Mouse (Mus musculus) limb, embryonic 14.5 days (tissue): ENCODE data around the gene Klhdc10. TPM values are rescaled to one million over a fixed set of nuclear protein-coding genes. Genes with fewer than 3 reads are reported as not detected.

Experiments
- ATAC-seq: fragments of 200-750 bp; cut with Nextera tagmentation; 2 replicates; pipeline ENCODE4 v1.8.0; 2017; ENCODE audit warnings: low read depth, moderate number of reproducible peaks, moderate TSS enrichment; ENCODE audit not compliant: low FRiP score
- DNase-seq: peaks from one replicate; pipeline ENCODE4 v3.0.0-alpha.2; 2015; ENCODE audit warnings: low spot score
- H3K27ac ChIP-seq: fragments of 300-500 bp; sonication (generic); replicated peaks from 2 replicates; pipeline ENCODE4 v1.5.1; 2014; ENCODE audit warnings: low read depth, mild to moderate bottlenecking, low read length, moderate library complexity, mixed read lengths
- H3K27me3 ChIP-seq: fragments of 300-500 bp; sonication (generic); 2 replicates; pipeline ENCODE4 v1.6.1; 2014; ENCODE audit warnings: low read length, mixed read lengths; ENCODE audit not compliant: control insufficient read depth, insufficient read depth
- H3K36me3 ChIP-seq: fragments of 300-500 bp; sonication (generic); 2 replicates; pipeline ENCODE4 v1.6.1; 2014; ENCODE audit warnings: mild to moderate bottlenecking, low read length, moderate library complexity, mixed read lengths; ENCODE audit not compliant: control insufficient read depth, insufficient read depth
- H3K4me1 ChIP-seq: fragments of 300-500 bp; sonication (generic); 2 replicates; pipeline ENCODE4 v1.6.1; 2014; ENCODE audit warnings: antibody characterized with exemption, low read length, mixed read lengths; ENCODE audit not compliant: control insufficient read depth, insufficient read depth
- H3K4me2 ChIP-seq: fragments of 300-500 bp; sonication (generic); replicated peaks from 2 replicates; pipeline ENCODE4 v1.6.1; 2014; ENCODE audit warnings: low read depth, mild to moderate bottlenecking, low read length, moderate library complexity; ENCODE audit not compliant: severe bottlenecking
- H3K4me3 ChIP-seq: fragments of 300-500 bp; sonication (generic); replicated peaks from 2 replicates; pipeline ENCODE4 v1.5.1; 2014; ENCODE audit warnings: low read length
- H3K9ac ChIP-seq: fragments of 300-500 bp; sonication (generic); 2 replicates; pipeline ENCODE4 v1.6.1; 2014; ENCODE audit warnings: mild to moderate bottlenecking, low read depth, low read length, moderate library complexity; ENCODE audit not compliant: severe bottlenecking
- H3K9me3 ChIP-seq: fragments of 300-500 bp; sonication (generic); 2 replicates; pipeline ENCODE4 v1.6.1; 2016; ENCODE audit warnings: low read length; ENCODE audit not compliant: control insufficient read depth
- POLR2A ChIP-seq: fragments of 200-500 bp; IDR thresholded peaks from 2 replicates; pipeline ENCODE4 v1.8.0; 2012; ENCODE audit warnings: inconsistent platforms, mild to moderate bottlenecking, moderate library complexity, borderline replicate concordance; ENCODE audit not compliant: insufficient read depth, insufficient read length; ENCODE audit errors: extremely low read depth
- WGBS: fragments of 180-500 bp; shearing (Covaris S2); extraction: QIAGEN DNeasy Blood & Tissue Kit; methylation state at CpG from one replicate; pipeline ENCODE4 v1.1.7; 2014; 5-methylcytosine and 5-hydroxymethylcytosine counted together
- polyA plus RNA-seq, 2 experiments: library from polyadenylated mRNA; depleted of rRNA in 1 of 2; stranded (reverse) in 1 of 2; unstranded in 1 of 2; fragments of >200 nt; fragmentation: Nextera tagmentation in 1 of 2; extraction: Ambion mirVana in 1 of 2; gene quantifications; 2 replicates each; pipeline versions ENCODE4 v1.2.1 to v1.2.3; 2012 to 2014

Gene Klhdc10
- polyA plus RNA-seq, 2 experiments = 39.3 to 106 TPM

- no peaks in the 10 kb centered on the region for H3K27me3 ChIP-seq
- no peak overlapping the region for H3K9ac ChIP-seq
- 88% methylated on average over 6 of the region's 6 CpGs for WGBS
- TF ChIP-seq POLR2A = no peak
- H3K4me3 ChIP-seq = no peak overlapping the region
- H3K4me2 ChIP-seq = no peak overlapping the region
- DNase-seq (no peak), ATAC-seq (no peak; the same call in 1 of the 2 replicates)
- H3K27ac ChIP-seq = peak overlapping the region; percentile 55; the same call in 1 of the 2 replicates
- peaks cover 10% of the 10 kb centered on the region; the same call in 1 of the 2 replicates for H3K4me1 ChIP-seq
- peaks cover 37% of the 10 kb centered on the region for H3K36me3 ChIP-seq
- no peaks in the 10 kb centered on the region for H3K9me3 ChIP-seq
Measured at GRCm38 (mm10) chr6:30477784-30478183, 76.1 kb downstream of the Klhdc10 start.

- H3K4me3 ChIP-seq = no peak overlapping the region
- no peak overlapping the region for H3K27ac ChIP-seq
- H3K36me3 ChIP-seq = peaks cover 53% of the 10 kb centered on the region
- no peak overlapping the region for H3K4me2 ChIP-seq
- no peaks in the 10 kb centered on the region for H3K27me3 ChIP-seq
- no peaks in the 10 kb centered on the region for H3K9me3 ChIP-seq
- WGBS = 97% methylated on average over 3 of the region's 3 CpGs
- H3K4me1 ChIP-seq = peaks cover 10% of the 10 kb centered on the region; the same call in 1 of the 2 replicates
- TF ChIP-seq POLR2A = no peak
- ATAC-seq (no peak), DNase-seq (no peak)
- no peak overlapping the region for H3K9ac ChIP-seq
Measured at GRCm38 (mm10) chr6:30479418-30479817, 77.8 kb downstream of the Klhdc10 start.

- WGBS = 47% methylated on average over 2 of the region's 2 CpGs
- no peak for ATAC-seq
- no peaks in the 10 kb centered on the region for H3K27me3 ChIP-seq
Measured at GRCm38 (mm10) chr6:30482908-30483307, 81.2 kb downstream of the Klhdc10 start.

GRCm38 (mm10) chr6:30486504-30486903 lies 84.8 kb downstream of the Klhdc10 start:
- Histone ChIP-seq H3K4me2 (no peak overlapping the region), H3K4me1 (no peaks in the 10 kb centered on the region), H3K9ac (no peak overlapping the region), H3K27ac (no peak overlapping the region), H3K36me3 (peaks cover 86% of the 10 kb centered on the region), H3K9me3 (peaks cover 3% of the 10 kb centered on the region; the same call in 1 of the 2 replicates), H3K4me3 (no peak overlapping the region), H3K27me3 (no peaks in the 10 kb centered on the region)
- DNase-seq (no peak), ATAC-seq (no peak)
- 89% methylated on average over 6 of the region's 6 CpGs for WGBS
- TF ChIP-seq POLR2A = no peak

More at GRCm38 (mm10) chr6:30482908-30483307, 81.2 kb downstream of the Klhdc10 start:
- H3K4me1 ChIP-seq = no peaks in the 10 kb centered on the region
- no peak overlapping the region for H3K9ac ChIP-seq
- no peak overlapping the region for H3K4me3 ChIP-seq
- peaks cover 84% of the 10 kb centered on the region for H3K36me3 ChIP-seq
- H3K9me3 ChIP-seq = peaks cover 3% of the 10 kb centered on the region; the same call in 1 of the 2 replicates
- DNase-seq = no peak
- H3K4me2 ChIP-seq = no peak overlapping the region
- no peak for TF ChIP-seq POLR2A
- no peak overlapping the region for H3K27ac ChIP-seq

- ATAC-seq (no peak), DNase-seq (no peak)
- Histone ChIP-seq H3K4me3 (no peak overlapping the region), H3K4me2 (no peak overlapping the region), H3K27ac (no peak overlapping the region), H3K9ac (no peak overlapping the region), H3K27me3 (no peaks in the 10 kb centered on the region), H3K9me3 (no peaks in the 10 kb centered on the region), H3K36me3 (peaks cover 69% of the 10 kb centered on the region), H3K4me1 (no peaks in the 10 kb centered on the region)
- WGBS = 81% methylated on average over 3 of the region's 3 CpGs
- TF ChIP-seq POLR2A = no peak
Measured at GRCm38 (mm10) chr6:30499049-30499448, 97.4 kb downstream of the Klhdc10 start.

Other genes starting within 250 kb of the Klhdc10 start
- 43.0 and 45.7 TPM in 2 replicates for gene Ube2h, start 97.3 kb upstream of the Klhdc10 start, polyA plus RNA-seq (2012; rRNA removed)
- 50.1 and 55.8 TPM in 2 replicates for gene Ube2h, start 97.3 kb upstream of the Klhdc10 start, polyA plus RNA-seq (2014; fragmentation: Nextera tagmentation; extraction: Ambion mirVana)
- gene Zc3hc1, start 10.8 kb upstream of the Klhdc10 start, polyA plus RNA-seq (2012; rRNA removed) = 41.5 and 41.8 TPM in 2 replicates
- 63.4 and 64.6 TPM in 2 replicates for gene Zc3hc1, start 10.8 kb upstream of the Klhdc10 start, polyA plus RNA-seq (2014; fragmentation: Nextera tagmentation; extraction: Ambion mirVana)
- 47.5 and 63.2 TPM in 2 replicates for gene Tmem209, start 107.9 kb downstream of the Klhdc10 start, polyA plus RNA-seq (2012; rRNA removed)
- gene Tmem209, start 107.9 kb downstream of the Klhdc10 start, polyA plus RNA-seq (2014; fragmentation: Nextera tagmentation; extraction: Ambion mirVana) = 28.3 and 34.7 TPM in 2 replicates
- gene Ssmem1, start 108.0 kb downstream of the Klhdc10 start, polyA plus RNA-seq (2012; rRNA removed) = 0.10 and 0.12 TPM in 2 replicates
- 0.17 TPM in 1 of 2 replicates, not detected in the other for gene Ssmem1, start 108.0 kb downstream of the Klhdc10 start, polyA plus RNA-seq (2014; fragmentation: Nextera tagmentation; extraction: Ambion mirVana)
- 5.2 and 6.6 TPM in 2 replicates for gene Cpa2, start 139.7 kb downstream of the Klhdc10 start, polyA plus RNA-seq (2012; rRNA removed)
- 5.3 and 6.5 TPM in 2 replicates for gene Cpa2, start 139.7 kb downstream of the Klhdc10 start, polyA plus RNA-seq (2014; fragmentation: Nextera tagmentation; extraction: Ambion mirVana)
- gene Cpa4, start 166.5 kb downstream of the Klhdc10 start, polyA plus RNA-seq (2012; rRNA removed) = 4.4 and 5.4 TPM in 2 replicates
- gene Cpa4, start 166.5 kb downstream of the Klhdc10 start, polyA plus RNA-seq (2014; fragmentation: Nextera tagmentation; extraction: Ambion mirVana) = 1.9 and 2.1 TPM in 2 replicates
- 0.81 and 0.87 TPM in 2 replicates for gene Cpa5, start 209.1 kb downstream of the Klhdc10 start, polyA plus RNA-seq (2012; rRNA removed)
- 0.57 and 0.99 TPM in 2 replicates for gene Cpa5, start 209.1 kb downstream of the Klhdc10 start, polyA plus RNA-seq (2014; fragmentation: Nextera tagmentation; extraction: Ambion mirVana)
- gene Cpa1, start 237.3 kb downstream of the Klhdc10 start, polyA plus RNA-seq (2012; rRNA removed) = 1.4 and 2.8 TPM in 2 replicates
- 1.1 and 1.3 TPM in 2 replicates for gene Cpa1, start 237.3 kb downstream of the Klhdc10 start, polyA plus RNA-seq (2014; fragmentation: Nextera tagmentation; extraction: Ambion mirVana)